Comparison of ENCODE assay signal across 51 mouse cellular contexts in genomic region chr11:87884856-87885255, GRCm38 (mm10). TPM values are rescaled to one million over a fixed set of nuclear protein-coding genes. Genes with fewer than 3 reads are reported as not detected.
"Had no signal": no experiment of that assay in that cellular context is flagged by ENCODE, and none has a peak within 500 bp of the region (broad histone marks: within the 10 kb centered on the region; RNA-seq: fewer than 3 reads in every experiment).

No protein-coding gene starts in this region.

- H3K9ac ChIP-seq: heart, embryonic 12.5 days; heart, embryonic 13.5 days; heart, embryonic 15.5 days; hindbrain, embryonic 12.5 days; hindbrain, embryonic 13.5 days; hindbrain, embryonic 14.5 days; hindbrain, embryonic 15.5 days; intestine, embryonic 15.5 days; kidney, embryonic 15.5 days had no signal

- ATAC-seq: hindbrain, embryonic 16.5 days; hindbrain, postnatal 0 days; inflammation-experienced regulatory T-cells, adult 6 months; intestine, embryonic 15.5 days; intestine, embryonic 16.5 days; intestine, postnatal 0 days had no signal

- H3K4me1 ChIP-seq: heart, embryonic 12.5 days; heart, embryonic 13.5 days; heart, embryonic 15.5 days; hindbrain, embryonic 10.5 days; hindbrain, embryonic 12.5 days; hindbrain, embryonic 13.5 days; hindbrain, embryonic 15.5 days had no signal

- H3K27me3 ChIP-seq: hindbrain, embryonic 12.5 days; hindbrain, embryonic 15.5 days; intestine, embryonic 15.5 days had no signal

- DNase-seq: heart, postnatal 10 days; heart, postnatal 14 days; heart, postnatal 4 days; kidney, adult 11 months; kidney, adult 18-20 months; kidney, adult 2 months; kidney, adult 8-10 months; kidney, adult 9 months; kidney, postnatal 10 days; kidney, postnatal 14 days; kidney, postnatal 25 days; kidney, postnatal 36 days; kidney, postnatal 4 days; layer of hippocampus, adult 9-11 months; layer of hippocampus, postnatal 36 days had no signal

- H3K36me3 ChIP-seq: heart, embryonic 12.5 days; heart, embryonic 13.5 days; heart, embryonic 15.5 days; hindbrain, embryonic 10.5 days; hindbrain, embryonic 12.5 days; hindbrain, embryonic 13.5 days; hindbrain, embryonic 15.5 days; intestine, embryonic 15.5 days; kidney, embryonic 15.5 days had no signal

- H3K4me2 ChIP-seq: heart, embryonic 11.5 days; heart, embryonic 12.5 days; heart, embryonic 13.5 days; heart, embryonic 15.5 days; hindbrain, embryonic 12.5 days; hindbrain, embryonic 13.5 days; hindbrain, embryonic 14.5 days; hindbrain, embryonic 15.5 days; intestine, embryonic 15.5 days; kidney, embryonic 15.5 days had no signal

- H3K27ac ChIP-seq: heart, embryonic 13.5 days; heart, embryonic 15.5 days; hindbrain, embryonic 10.5 days; hindbrain, embryonic 12.5 days; hindbrain, embryonic 13.5 days; hindbrain, embryonic 14.5 days; hindbrain, embryonic 15.5 days; hindbrain, postnatal 0 days; intestine, embryonic 15.5 days; kidney, embryonic 15.5 days; kidney, postnatal 0 days; layer of hippocampus, adult 2 months; left cerebral cortex, adult 2 months had no signal

- H3K9me3 ChIP-seq: heart, embryonic 12.5 days; heart, embryonic 13.5 days; heart, embryonic 15.5 days; hindbrain, embryonic 10.5 days; hindbrain, embryonic 12.5 days; hindbrain, embryonic 13.5 days; hindbrain, embryonic 15.5 days; intestine, embryonic 15.5 days; kidney, embryonic 15.5 days had no signal

- H3K4me3 ChIP-seq: heart, embryonic 12.5 days; heart, embryonic 13.5 days; heart, embryonic 15.5 days; hindbrain, embryonic 10.5 days; hindbrain, embryonic 12.5 days; hindbrain, embryonic 13.5 days; hindbrain, embryonic 15.5 days; intestine, embryonic 15.5 days; kidney, embryonic 15.5 days; layer of hippocampus, adult 2 months; left cerebral cortex, adult 2 months had no signal

RNA-seq across cellular contexts. Expression of gene Olfr462, which starts 7.2 kb away (rescaled TPM):
- total RNA-seq: heart, postnatal 10 days; heart, postnatal 14 days; heart, postnatal 25 days; heart, postnatal 4 days; hematopoietic stem cell, adult 5-6 weeks; hindbrain, postnatal 0 days; layer of hippocampus, adult 18-20 months; layer of hippocampus, adult 2 months; layer of hippocampus, adult 8-10 months; layer of hippocampus, postnatal 10 days; layer of hippocampus, postnatal 14 days; layer of hippocampus, postnatal 25 days; layer of hippocampus, postnatal 36 days; left cerebral cortex, adult 18-20 months; left cerebral cortex, adult 2 months; left cerebral cortex, adult 8-10 months had no signal
- polyA plus RNA-seq: heart, embryonic 11.5 days; heart, embryonic 12.5 days; heart, embryonic 13.5 days; heart, embryonic 14.5 days; heart, embryonic 15.5 days; heart, embryonic 16.5 days; heart, postnatal 0 days; hindbrain, embryonic 10.5 days; hindbrain, embryonic 11.5 days; hindbrain, embryonic 12.5 days; hindbrain, embryonic 13.5 days; hindbrain, embryonic 14.5 days; hindbrain, embryonic 15.5 days; hindbrain, embryonic 16.5 days; hindbrain, postnatal 0 days; inflammation-experienced regulatory T-cells, adult 6 months; intestine, embryonic 14.5 days; intestine, embryonic 15.5 days; intestine, embryonic 16.5 days; intestine, postnatal 0 days; kidney, adult 2 months; kidney, embryonic 14.5 days; kidney, embryonic 15.5 days; kidney, embryonic 16.5 days; kidney, postnatal 0 days; large intestine, adult 2 months had no signal

RNA-seq across cellular contexts. Expression of gene Epx, which starts 9.5 kb away (rescaled TPM):
- total RNA-seq: heart, postnatal 10 days; heart, postnatal 14 days; heart, postnatal 25 days; heart, postnatal 4 days; layer of hippocampus, adult 2 months; layer of hippocampus, postnatal 36 days; left cerebral cortex, adult 18-20 months had no signal
- polyA plus RNA-seq: heart, embryonic 11.5 days; hindbrain, embryonic 10.5 days; hindbrain, embryonic 11.5 days; hindbrain, embryonic 13.5 days; hindbrain, embryonic 14.5 days; inflammation-experienced regulatory T-cells, adult 6 months; intestine, postnatal 0 days; kidney, adult 2 months had no signal

RNA-seq across cellular contexts. Expression of gene Olfr463, which starts 12.3 kb away (rescaled TPM):
- total RNA-seq: heart, postnatal 10 days; heart, postnatal 14 days; heart, postnatal 25 days; heart, postnatal 4 days; hematopoietic stem cell, adult 5-6 weeks; hindbrain, postnatal 0 days; layer of hippocampus, adult 18-20 months; layer of hippocampus, adult 2 months; layer of hippocampus, adult 8-10 months; layer of hippocampus, postnatal 10 days; layer of hippocampus, postnatal 14 days; layer of hippocampus, postnatal 25 days; layer of hippocampus, postnatal 36 days; left cerebral cortex, adult 18-20 months; left cerebral cortex, adult 2 months; left cerebral cortex, adult 8-10 months had no signal
- polyA plus RNA-seq: heart, embryonic 11.5 days; heart, embryonic 12.5 days; heart, embryonic 13.5 days; heart, embryonic 14.5 days; heart, embryonic 15.5 days; heart, embryonic 16.5 days; heart, postnatal 0 days; hindbrain, embryonic 10.5 days; hindbrain, embryonic 11.5 days; hindbrain, embryonic 12.5 days; hindbrain, embryonic 13.5 days; hindbrain, embryonic 14.5 days; hindbrain, embryonic 15.5 days; hindbrain, embryonic 16.5 days; hindbrain, postnatal 0 days; inflammation-experienced regulatory T-cells, adult 6 months; intestine, embryonic 14.5 days; intestine, embryonic 15.5 days; intestine, embryonic 16.5 days; intestine, postnatal 0 days; kidney, adult 2 months; kidney, embryonic 14.5 days; kidney, embryonic 15.5 days; kidney, embryonic 16.5 days; kidney, postnatal 0 days; large intestine, adult 2 months had no signal

RNA-seq across cellular contexts. Expression of gene Olfr464, which starts 35.9 kb away (rescaled TPM):
- total RNA-seq: heart, postnatal 10 days; heart, postnatal 14 days; heart, postnatal 25 days; heart, postnatal 4 days; hematopoietic stem cell, adult 5-6 weeks; layer of hippocampus, adult 18-20 months; layer of hippocampus, adult 2 months; layer of hippocampus, adult 8-10 months; layer of hippocampus, postnatal 10 days; layer of hippocampus, postnatal 14 days; layer of hippocampus, postnatal 25 days; layer of hippocampus, postnatal 36 days had no signal
- polyA plus RNA-seq: heart, embryonic 11.5 days; heart, embryonic 12.5 days; heart, embryonic 13.5 days; heart, embryonic 14.5 days; heart, embryonic 15.5 days; heart, embryonic 16.5 days; heart, postnatal 0 days; hindbrain, embryonic 10.5 days; hindbrain, embryonic 11.5 days; hindbrain, embryonic 12.5 days; hindbrain, embryonic 14.5 days; inflammation-experienced regulatory T-cells, adult 6 months; intestine, embryonic 14.5 days; intestine, embryonic 15.5 days; intestine, embryonic 16.5 days; intestine, postnatal 0 days; kidney, adult 2 months; kidney, embryonic 14.5 days; kidney, embryonic 15.5 days; kidney, embryonic 16.5 days; kidney, postnatal 0 days; large intestine, adult 2 months had no signal
